Mouse (Mus musculus) neural tube, embryonic 12.5 days (tissue): ENCODE measurements around the gene 2310061I04Rik. TPM values are rescaled to one million over a fixed set of nuclear protein-coding genes. Genes with fewer than 3 reads are reported as not detected.

Experiments used
- ATAC-seq: fragments of 200-750 bp; cut with Nextera tagmentation; 2 replicates; pipeline ENCODE4 v1.8.0; 2017; ENCODE audit warnings: low read depth, mild to moderate bottlenecking, moderate TSS enrichment, moderate library complexity; ENCODE audit not compliant: low FRiP score
- H3K27ac ChIP-seq: fragments of 300-500 bp; sonication (generic); 2 replicates; pipeline ENCODE4 v1.5.1; 2016
- H3K27me3 ChIP-seq: fragments of 300-500 bp; sonication (generic); replicated peaks from 2 replicates; pipeline ENCODE4 v1.6.1; 2016; ENCODE audit warnings: mild to moderate bottlenecking
- H3K36me3 ChIP-seq: fragments of 300-500 bp; sonication (generic); 2 replicates; pipeline ENCODE4 v1.6.1; 2016; ENCODE audit warnings: mild to moderate bottlenecking
- H3K4me1 ChIP-seq: fragments of 300-500 bp; sonication (generic); 2 replicates; pipeline ENCODE4 v1.6.1; 2016
- H3K4me2 ChIP-seq: fragments of 300-500 bp; sonication (generic); replicated peaks from 2 replicates; pipeline ENCODE4 v1.6.1; 2016; ENCODE audit warnings: mild to moderate bottlenecking
- H3K4me3 ChIP-seq: fragments of 300-500 bp; sonication (generic); 2 replicates; pipeline ENCODE4 v1.5.1; 2016
- H3K9ac ChIP-seq: fragments of 300-500 bp; sonication (generic); 2 replicates; pipeline ENCODE4 v1.6.1; 2016; ENCODE audit warnings: mild to moderate bottlenecking
- H3K9me3 ChIP-seq: fragments of 300-500 bp; sonication (generic); 2 replicates; pipeline ENCODE4 v1.6.1; 2016; ENCODE audit warnings: mild to moderate bottlenecking
- WGBS: fragments of 180-500 bp; shearing (Covaris S2); methylation state at CpG from one replicate; pipeline ENCODE4 v1.1.7; 2016; 5-methylcytosine and 5-hydroxymethylcytosine counted together
- polyA plus RNA-seq: library from polyadenylated mRNA; unstranded; fragments of >200 nt; fragmentation: Nextera tagmentation; extraction: Ambion mirVana; gene quantifications from 2 replicates; pipeline ENCODE4 v1.2.1, GENCODE M21; 2016

2310061I04Rik gene
- polyA plus RNA-seq, 1 experiment from 2014 or later = 30.3 TPM

GRCm38 (mm10) chr17:35879245-35880057 is 17.8 kb downstream of the 2310061I04Rik start, which contains the start of gene Dhx16:
Dhx16 (plus strand) TSS chr17:35879819.
- ATAC-seq = peak; percentile 92

GRCm38 (mm10) chr17:35874721-35875120 is 22.5 kb downstream of the 2310061I04Rik start:
- Histone ChIP-seq H3K9ac (no peak overlapping the region), H3K4me2 (no peak overlapping the region), H3K4me1 (peaks cover 28% of the 10 kb centered on the region), H3K36me3 (peaks cover 54% of the 10 kb centered on the region), H3K27ac (no peak overlapping the region), H3K4me3 (no peak overlapping the region), H3K27me3 (no peaks in the 10 kb centered on the region), H3K9me3 (peaks cover 6% of the 10 kb centered on the region)
- no peak for ATAC-seq
- WGBS = 90% methylated on average over 6 of the region's 6 CpGs

More at GRCm38 (mm10) chr17:35879245-35880057, 17.8 kb downstream of the 2310061I04Rik start, which contains the start of gene Dhx16:
- 7% methylated on average over 66 of the region's 66 CpGs for WGBS
- peak within 1 kb of the TSS; percentile 93 for H3K4me3 ChIP-seq
- H3K4me1 ChIP-seq = peaks cover 7% of the 10 kb centered on the region
- H3K27me3 ChIP-seq = no peaks in the 10 kb centered on the region
- H3K27ac ChIP-seq = peak within 1 kb of the TSS; percentile 68
- H3K36me3 ChIP-seq = peaks cover 55% of the 10 kb centered on the region
- H3K9ac ChIP-seq = peak within 1 kb of the TSS; percentile 82
- H3K9me3 ChIP-seq = no peaks in the 10 kb centered on the region
- peak within 1 kb of the TSS; percentile 90 for H3K4me2 ChIP-seq

- H3K4me2 ChIP-seq = peak overlapping the region; percentile 41
- no peak overlapping the region for H3K27ac ChIP-seq
- WGBS = 32% methylated on average over 21 of the region's 21 CpGs
- H3K4me1 ChIP-seq = peaks cover 36% of the 10 kb centered on the region
- peak; percentile 42; the same call in 1 of the 2 replicates for ATAC-seq
- H3K9me3 ChIP-seq = peaks cover 6% of the 10 kb centered on the region
- H3K36me3 ChIP-seq = peaks cover 54% of the 10 kb centered on the region
- no peak overlapping the region for H3K4me3 ChIP-seq
- H3K9ac ChIP-seq = 0 out of 2 replicates have a peak overlapping the region, but pooled peaks have one; percentile 13
- H3K27me3 ChIP-seq = no peaks in the 10 kb centered on the region
Measured at GRCm38 (mm10) chr17:35873774-35874519, 23.3 kb downstream of the 2310061I04Rik start.

- Histone ChIP-seq H3K4me1 (peaks cover 57% of the 10 kb centered on the region), H3K36me3 (peaks cover 47% of the 10 kb centered on the region), H3K4me3 (peak overlapping the region; percentile 61), H3K27me3 (no peaks in the 10 kb centered on the region), H3K4me2 (peak overlapping the region; percentile 100), H3K9ac (no peak overlapping the region; the same call in 1 of the 2 replicates), H3K9me3 (peaks cover 6% of the 10 kb centered on the region), H3K27ac (no peak overlapping the region)
- ATAC-seq = no peak
- 85% methylated on average over 8 of the region's 8 CpGs for WGBS
Measured at GRCm38 (mm10) chr17:35870884-35871696, 26.1 kb downstream of the 2310061I04Rik start.

- H3K4me2 ChIP-seq = peak overlapping the region; percentile 100
- H3K36me3 ChIP-seq = peaks cover 41% of the 10 kb centered on the region
- H3K4me3 ChIP-seq = peak overlapping the region; percentile 61
- no peak overlapping the region for H3K27ac ChIP-seq
- peaks cover 59% of the 10 kb centered on the region for H3K4me1 ChIP-seq
- ATAC-seq = no peak
- no peaks in the 10 kb centered on the region for H3K27me3 ChIP-seq
- 74% methylated on average over 9 of the region's 9 CpGs for WGBS
- peaks cover 6% of the 10 kb centered on the region for H3K9me3 ChIP-seq
- peak overlapping the region; percentile 92 for H3K9ac ChIP-seq
Measured at GRCm38 (mm10) chr17:35870151-35870883, 26.9 kb downstream of the 2310061I04Rik start.

- WGBS = 4% methylated on average over 7 of the region's 7 CpGs
- peak overlapping the region; percentile 61 for H3K4me3 ChIP-seq
- H3K9ac ChIP-seq = peak overlapping the region; percentile 92
- H3K36me3 ChIP-seq = peaks cover 33% of the 10 kb centered on the region
- H3K4me1 ChIP-seq = peaks cover 67% of the 10 kb centered on the region
- H3K27ac ChIP-seq = no peak overlapping the region
- no peak for ATAC-seq
- no peaks in the 10 kb centered on the region for H3K27me3 ChIP-seq
- H3K9me3 ChIP-seq = peaks cover 6% of the 10 kb centered on the region
- peak overlapping the region; percentile 100 for H3K4me2 ChIP-seq
Measured at GRCm38 (mm10) chr17:35869346-35870067, 27.7 kb downstream of the 2310061I04Rik start.

GRCm38 (mm10) chr17:35868961-35869345 is 28.3 kb downstream of the 2310061I04Rik start:
- Histone ChIP-seq H3K27me3 (no peaks in the 10 kb centered on the region), H3K4me1 (peaks cover 67% of the 10 kb centered on the region), H3K4me3 (peak overlapping the region; percentile 61), H3K27ac (no peak overlapping the region; the same call in 1 of the 2 replicates), H3K9me3 (peaks cover 6% of the 10 kb centered on the region), H3K4me2 (peak overlapping the region; percentile 100), H3K9ac (peak overlapping the region; percentile 92), H3K36me3 (peaks cover 28% of the 10 kb centered on the region)
- WGBS = 8% methylated on average over 7 of the region's 7 CpGs
- no peak for ATAC-seq

GRCm38 (mm10) chr17:35868165-35868820 is 28.9 kb downstream of the 2310061I04Rik start:
- Histone ChIP-seq H3K4me1 (peaks cover 63% of the 10 kb centered on the region), H3K9me3 (peaks cover 6% of the 10 kb centered on the region), H3K4me3 (peak overlapping the region; percentile 61), H3K4me2 (peak overlapping the region; percentile 100), H3K27me3 (no peaks in the 10 kb centered on the region), H3K36me3 (peaks cover 27% of the 10 kb centered on the region), H3K27ac (no peak overlapping the region; the same call in 1 of the 2 replicates), H3K9ac (peak overlapping the region; percentile 92)
- ATAC-seq = no peak
- 49% methylated on average over 17 of the region's 17 CpGs for whole genome bisulfite sequencing

GRCm38 (mm10) chr17:35866911-35867890 is 30.0 kb downstream of the 2310061I04Rik start:
- ATAC-seq = no peak
- WGBS = 9% methylated on average over 26 of the region's 26 CpGs
- peaks cover 55% of the 10 kb centered on the region for H3K4me1 ChIP-seq

More at GRCm38 (mm10) chr17:35866911-35867890, 30.0 kb downstream of the 2310061I04Rik start:
- H3K4me2 ChIP-seq = peak overlapping the region; percentile 100
- peaks cover 6% of the 10 kb centered on the region for H3K9me3 ChIP-seq
- H3K4me3 ChIP-seq = peak overlapping the region; percentile 61
- H3K9ac ChIP-seq = peak overlapping the region; percentile 92
- H3K27me3 ChIP-seq = no peaks in the 10 kb centered on the region
- peaks cover 20% of the 10 kb centered on the region for H3K36me3 ChIP-seq
- peak overlapping the region; percentile 95 for H3K27ac ChIP-seq
